Mouse (Mus musculus): Measurements from ENCODE around the gene Ndst2. TPM values are rescaled to one million over a fixed set of nuclear protein-coding genes. Genes with fewer than 3 reads are reported as not detected.

The Ndst2 gene
- polyA plus RNA-seq, 1 experiment from 2014 or later = 9.6 TPM

- H3K27ac ChIP-seq (replicated peaks) = no peak overlapping the region; the same call in 1 of the 2 replicates
- H3K36me3 ChIP-seq (ENCODE audit: control insufficient read depth, insufficient read depth, low read length) = peaks cover 10% of the 10 kb centered on the region
- no peak for ATAC-seq (ENCODE audit: low FRiP score, low TSS enrichment)
- 59% methylated on average over 3 of the region's 3 CpGs for WGBS
- H3K4me1 ChIP-seq (replicated peaks; ENCODE audit: control insufficient read depth, insufficient read depth) = no peaks in the 10 kb centered on the region
- no peak overlapping the region for H3K4me2 ChIP-seq (replicated peaks; ENCODE audit: low read depth)
- H3K4me3 ChIP-seq (ENCODE audit: low read depth, low read length) = no peak overlapping the region
- DNase-seq (ENCODE audit: low spot score) = no peak
- H3K9ac ChIP-seq (ENCODE audit: low read length) = no peak overlapping the region
- no peak for TF ChIP-seq EP300 (optimal IDR thresholded peaks at IDR 0.05)
- no peak for TF ChIP-seq CTCF (IDR thresholded peaks at IDR 0.05; ENCODE audit: low read depth)
- no peaks in the 10 kb centered on the region for H3K27me3 ChIP-seq (ENCODE audit: control insufficient read depth, insufficient read depth, low read length)
- H3K9me3 ChIP-seq (ENCODE audit: control insufficient read depth, low read length) = no peaks in the 10 kb centered on the region
These were observed 39.0 kb upstream of the Ndst2 start for GRCm38 (mm10) chr14:20773410-20773809.

GRCm38 (mm10) chr14:20772808-20773207 lies 38.4 kb upstream of the Ndst2 start:
- no peak for DNase-seq (ENCODE audit: low spot score)
- Histone ChIP-seq H3K9me3 (ENCODE audit: control insufficient read depth, low read length) (no peaks in the 10 kb centered on the region), H3K4me2 (replicated peaks; ENCODE audit: low read depth) (no peak overlapping the region), H3K4me3 (ENCODE audit: low read depth, low read length) (no peak overlapping the region), H3K27me3 (ENCODE audit: control insufficient read depth, insufficient read depth, low read length) (no peaks in the 10 kb centered on the region), H3K9ac (ENCODE audit: low read length) (no peak overlapping the region), H3K27ac (replicated peaks) (no peak overlapping the region; the same call in 1 of the 2 replicates), H3K36me3 (ENCODE audit: control insufficient read depth, insufficient read depth, low read length) (peaks cover 4% of the 10 kb centered on the region), H3K4me1 (replicated peaks; ENCODE audit: control insufficient read depth, insufficient read depth) (no peaks in the 10 kb centered on the region)
- no peak for ATAC-seq (ENCODE audit: low FRiP score, low TSS enrichment)
- TF ChIP-seq EP300 (optimal IDR thresholded peaks at IDR 0.05) = no peak
- no peak for TF ChIP-seq CTCF (IDR thresholded peaks at IDR 0.05; ENCODE audit: low read depth)
- 69% methylated on average over 6 of the region's 6 CpGs for WGBS

GRCm38 (mm10) chr14:20771941-20772340 lies 37.6 kb upstream of the Ndst2 start:
- H3K27me3 ChIP-seq (ENCODE audit: control insufficient read depth, insufficient read depth, low read length) = no peaks in the 10 kb centered on the region

DNA sequence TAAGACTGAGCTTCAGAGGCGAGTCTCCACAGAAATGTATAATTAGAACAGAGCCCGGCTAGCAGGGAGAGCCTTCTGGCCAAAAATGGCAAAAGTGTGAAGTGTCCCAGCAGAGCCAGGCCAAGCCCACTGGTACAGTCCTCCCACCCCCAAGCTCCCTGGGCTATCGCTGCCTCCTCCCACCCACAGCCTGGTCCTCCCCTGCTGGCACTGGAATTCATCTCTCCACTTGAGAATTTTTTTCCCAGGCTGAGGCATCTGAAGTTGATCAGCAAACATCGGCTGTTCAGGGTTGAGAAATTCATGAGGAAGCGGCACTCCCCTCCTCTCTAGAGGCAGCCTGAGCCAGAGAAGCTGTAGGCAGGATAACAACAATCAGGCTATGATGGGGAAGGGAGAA lies 34.2 kb upstream of the Ndst2 start:
- ATAC-seq (ENCODE audit: low FRiP score, low TSS enrichment) = peak; percentile 65; the same call in 1 of the 2 replicates
- H3K4me3 ChIP-seq (ENCODE audit: low read depth, low read length) = no peak overlapping the region
- WGBS = 50% methylated on average over 5 of the region's 5 CpGs

More at GRCm38 (mm10) chr14:20771941-20772340, 37.6 kb upstream of the Ndst2 start:
- Histone ChIP-seq H3K9me3 (ENCODE audit: control insufficient read depth, low read length) (no peaks in the 10 kb centered on the region), H3K27ac (replicated peaks) (no peak overlapping the region), H3K9ac (ENCODE audit: low read length) (no peak overlapping the region), H3K4me3 (ENCODE audit: low read depth, low read length) (no peak overlapping the region), H3K4me2 (replicated peaks; ENCODE audit: low read depth) (no peak overlapping the region), H3K36me3 (ENCODE audit: control insufficient read depth, insufficient read depth, low read length) (peaks cover 3% of the 10 kb centered on the region), H3K4me1 (replicated peaks; ENCODE audit: control insufficient read depth, insufficient read depth) (no peaks in the 10 kb centered on the region)
- no peak for DNase-seq (ENCODE audit: low spot score)
- TF ChIP-seq CTCF (IDR thresholded peaks at IDR 0.05; ENCODE audit: low read depth) (no peak), EP300 (optimal IDR thresholded peaks at IDR 0.05) (no peak)
- no peak for ATAC-seq (ENCODE audit: low FRiP score, low TSS enrichment)
- 63% methylated on average over 3 of the region's 3 CpGs for WGBS

DNA sequence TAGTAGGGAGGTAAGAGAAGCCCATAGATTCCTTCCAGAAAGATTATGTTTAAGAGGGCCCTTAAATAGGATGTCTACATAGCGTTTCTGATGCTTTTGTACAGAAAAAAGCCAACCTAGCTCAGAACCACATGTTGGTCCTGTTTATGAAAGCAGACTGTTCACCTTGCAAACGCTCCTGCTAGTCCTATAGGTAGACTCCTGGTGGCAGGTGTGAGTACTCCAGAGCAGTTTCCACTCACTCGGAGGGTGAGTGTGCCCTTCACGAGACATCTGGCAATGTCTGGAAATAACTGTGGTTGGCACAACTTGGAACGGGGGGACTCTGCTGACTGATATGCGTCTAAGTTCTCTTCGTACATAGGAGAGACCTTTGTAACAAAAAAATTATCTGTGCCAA lies 33.6 kb upstream of the Ndst2 start:
- no peak for DNase-seq (ENCODE audit: low spot score)
- peaks cover 20% of the 10 kb centered on the region for H3K36me3 ChIP-seq (ENCODE audit: control insufficient read depth, insufficient read depth, low read length)
- H3K4me2 ChIP-seq (replicated peaks; ENCODE audit: low read depth) = no peak overlapping the region
- WGBS = 81% methylated on average over 7 of the region's 7 CpGs
- H3K27ac ChIP-seq (replicated peaks) = peak overlapping the region; percentile 85; the same call in 1 of the 2 replicates
- 0 out of 2 replicates have a peak, but pooled peaks have one; percentile 30 for TF ChIP-seq CTCF (IDR thresholded peaks at IDR 0.05; ENCODE audit: low read depth)
- no peak for TF ChIP-seq EP300 (optimal IDR thresholded peaks at IDR 0.05)
- H3K9ac ChIP-seq (ENCODE audit: low read length) = no peak overlapping the region
- no peaks in the 10 kb centered on the region for H3K27me3 ChIP-seq (ENCODE audit: control insufficient read depth, insufficient read depth, low read length)
- no peak overlapping the region for H3K4me3 ChIP-seq (ENCODE audit: low read depth, low read length)
- H3K9me3 ChIP-seq (ENCODE audit: control insufficient read depth, low read length) = no peaks in the 10 kb centered on the region
- no peak for ATAC-seq (ENCODE audit: low FRiP score, low TSS enrichment)
- H3K4me1 ChIP-seq (replicated peaks; ENCODE audit: control insufficient read depth, insufficient read depth) = no peaks in the 10 kb centered on the region

More for the DNA sequence above, 34.2 kb upstream of the Ndst2 start:
- Histone ChIP-seq H3K4me2 (replicated peaks; ENCODE audit: low read depth) (no peak overlapping the region), H3K9ac (ENCODE audit: low read length) (no peak overlapping the region), H3K27ac (replicated peaks) (peak overlapping the region; percentile 85; the same call in 1 of the 2 replicates), H3K9me3 (ENCODE audit: control insufficient read depth, low read length) (no peaks in the 10 kb centered on the region), H3K36me3 (ENCODE audit: control insufficient read depth, insufficient read depth, low read length) (peaks cover 14% of the 10 kb centered on the region), H3K4me1 (replicated peaks; ENCODE audit: control insufficient read depth, insufficient read depth) (no peaks in the 10 kb centered on the region), H3K27me3 (ENCODE audit: control insufficient read depth, insufficient read depth, low read length) (no peaks in the 10 kb centered on the region)
- DNase-seq (ENCODE audit: low spot score) = peak; percentile 38
- TF ChIP-seq EP300 (optimal IDR thresholded peaks at IDR 0.05) (no peak), CTCF (IDR thresholded peaks at IDR 0.05; ENCODE audit: low read depth) (no peak)

DNA sequence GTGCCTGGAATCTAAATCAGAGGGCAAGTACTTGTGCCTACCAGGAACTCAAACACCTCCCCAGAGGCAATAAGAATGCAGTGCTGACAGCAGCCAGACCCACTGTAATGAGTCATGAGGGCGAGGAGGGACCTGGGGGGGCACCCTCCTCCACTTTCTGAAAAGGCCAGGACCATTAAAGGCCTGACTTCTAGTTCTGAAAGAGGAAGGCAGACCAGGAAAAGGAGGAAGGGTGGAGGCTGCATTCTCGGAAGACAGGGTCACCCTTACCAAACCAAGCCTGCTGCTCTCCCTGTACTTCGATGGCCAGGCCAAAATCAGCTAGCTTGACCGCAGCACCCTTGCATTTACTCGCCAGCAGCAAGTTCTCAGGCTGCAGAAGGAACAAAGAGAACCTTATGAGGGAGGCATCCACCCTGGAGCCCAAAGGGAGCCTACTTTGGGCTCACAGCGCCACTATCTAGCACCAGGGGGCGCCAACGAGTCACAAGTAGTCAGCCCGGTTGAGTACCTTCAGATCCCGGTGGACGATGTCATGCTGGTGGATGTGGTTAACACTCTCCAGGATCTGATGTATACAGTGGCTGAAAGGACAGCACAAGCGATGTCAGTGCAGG lies 31.4 kb upstream of the Ndst2 start:
- Histone ChIP-seq H3K27me3 (ENCODE audit: control insufficient read depth, insufficient read depth, low read length) (no peaks in the 10 kb centered on the region), H3K4me2 (replicated peaks; ENCODE audit: low read depth) (no peak overlapping the region), H3K4me3 (ENCODE audit: low read depth, low read length) (no peak overlapping the region), H3K27ac (replicated peaks) (peak overlapping the region; percentile 81), H3K9me3 (ENCODE audit: control insufficient read depth, low read length) (no peaks in the 10 kb centered on the region), H3K36me3 (ENCODE audit: control insufficient read depth, insufficient read depth, low read length) (peaks cover 26% of the 10 kb centered on the region), H3K9ac (ENCODE audit: low read length) (no peak overlapping the region), H3K4me1 (replicated peaks; ENCODE audit: control insufficient read depth, insufficient read depth) (no peaks in the 10 kb centered on the region)
- DNase-seq (ENCODE audit: low spot score) (peak; percentile 88), ATAC-seq (ENCODE audit: low FRiP score, low TSS enrichment) (peak; percentile 86)
- peak; percentile 98 for TF ChIP-seq CTCF (IDR thresholded peaks at IDR 0.05; ENCODE audit: low read depth)
- TF ChIP-seq EP300 (optimal IDR thresholded peaks at IDR 0.05) = no peak
- 22% methylated on average over 12 of the region's 12 CpGs for WGBS
